Mouse (Mus musculus) MN1 (cell line): Measurements from ENCODE around the gene Hist1h2ad.
"Not testable (repeated sequence)": the region's sequence is repeated elsewhere in the genome, so short reads cannot be mapped to it uniquely, and the experiment has no call there.

Source experiments
- DNase-seq: peaks from one replicate; pipeline ENCODE4 v3.0.0-alpha.2; 2016; ENCODE audit warnings: low spot score

Gene Hist1h2ad

DNA sequence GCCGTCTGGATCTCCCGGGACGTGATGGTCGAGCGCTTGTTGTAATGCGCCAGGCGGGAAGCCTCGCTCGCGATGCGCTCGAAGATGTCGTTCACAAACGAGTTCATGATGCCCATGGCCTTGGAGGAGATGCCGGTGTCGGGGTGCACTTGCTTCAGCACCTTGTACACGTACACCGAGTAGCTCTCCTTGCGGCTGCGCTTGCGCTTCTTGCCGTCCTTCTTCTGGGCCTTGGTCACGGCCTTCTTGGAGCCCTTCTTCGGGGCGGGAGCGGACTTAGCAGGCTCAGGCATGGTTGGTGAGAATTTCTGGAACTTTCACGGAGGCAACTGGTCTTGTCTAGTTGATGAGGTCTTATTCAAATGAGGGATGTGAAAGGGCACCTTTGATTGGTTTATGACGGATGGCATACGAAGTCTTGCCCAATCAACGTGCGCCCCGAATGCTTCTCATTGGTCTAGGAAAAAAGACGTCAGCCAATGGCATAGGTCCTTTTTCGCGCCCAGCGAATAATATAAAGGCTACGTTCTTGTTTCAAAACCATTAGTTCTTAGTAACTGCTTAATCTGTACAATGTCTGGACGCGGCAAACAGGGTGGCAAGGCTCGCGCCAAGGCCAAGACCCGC, at the start of gene Hist1h2ad, which contains the start of gene Hist1h2bf:
Gene Hist1h2ad (plus strand): TSS at position 484 of the 627 bp plus-strand sequence.
Gene Hist1h2bf (minus strand): TSS at position 299 of the 627 bp plus-strand sequence.
- DNase-seq = not testable (repeated sequence)

- peak; percentile 83 for DNase-seq
These were observed 49.5 kb upstream of the Hist1h2ad start for GRCm38 (mm10) chr13:23524654-23525053.

DNA sequence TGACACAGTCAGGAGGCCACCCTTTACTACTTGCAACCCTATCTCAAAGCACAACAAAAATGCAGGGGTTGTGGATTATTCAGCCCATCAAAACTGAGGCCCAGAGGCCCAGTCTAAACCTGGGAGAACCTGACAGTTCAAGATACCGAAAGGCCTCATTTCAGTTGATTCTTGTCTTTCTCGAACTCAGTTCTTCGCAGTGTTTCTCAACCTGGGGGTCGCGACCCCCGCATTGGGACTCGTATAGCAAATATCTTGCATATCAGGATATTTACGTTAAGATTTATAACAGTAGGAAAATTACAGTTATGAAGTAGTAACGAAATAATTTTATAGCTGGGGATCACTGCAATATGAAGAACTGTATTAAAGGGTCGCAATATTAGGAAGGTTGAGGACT, 48.3 kb upstream of the Hist1h2ad start:
- peak; percentile 67 for DNase-seq

GRCm38 (mm10) chr13:23526312-23526711, 47.9 kb upstream of the Hist1h2ad start:
- peak; percentile 94 for DNase-seq

GRCm38 (mm10) chr13:23529005-23529404, 45.2 kb upstream of the Hist1h2ad start:
- DNase-seq = no peak

DNA sequence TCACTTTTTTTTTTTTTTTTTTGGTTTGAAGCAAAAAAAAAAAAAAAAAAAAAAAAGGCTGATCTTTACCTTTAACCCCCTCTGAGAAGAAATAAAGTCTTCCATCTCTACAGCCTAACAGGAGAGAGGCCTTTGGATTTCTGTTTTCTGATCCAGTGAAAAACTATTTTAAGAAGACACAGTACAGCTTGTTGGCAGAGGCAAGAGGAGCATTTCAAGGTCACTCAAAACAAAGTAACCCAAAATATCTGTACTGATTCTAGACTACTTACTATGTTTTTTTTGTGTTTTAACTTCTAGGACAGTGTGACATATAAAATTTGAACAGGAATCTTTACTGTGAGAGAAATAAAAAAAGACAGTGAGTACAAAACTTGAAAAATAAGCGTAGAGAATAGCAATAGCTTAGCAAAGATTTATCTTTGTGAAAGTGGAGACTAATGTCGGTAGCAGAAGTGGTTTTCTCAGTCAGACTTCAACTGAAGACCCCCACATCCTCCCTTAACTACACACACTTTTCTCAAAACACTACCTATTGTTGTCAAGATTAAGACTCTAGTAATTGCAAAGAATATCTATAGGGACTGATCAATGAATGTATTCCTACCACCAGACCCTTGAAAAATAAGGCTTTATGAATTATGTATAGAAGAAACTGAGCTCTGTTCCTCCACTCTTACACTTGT, 44.6 kb upstream of the Hist1h2ad start:
- no peak for DNase-seq

GRCm38 (mm10) chr13:23530181-23530900, 43.8 kb upstream of the Hist1h2ad start:
- peak; percentile 75 for DNase-seq

GRCm38 (mm10) chr13:23530901-23531875, 43.0 kb upstream of the Hist1h2ad start, which contains the start of gene Hist1h4h:
TSS of gene Hist1h4h (plus strand) at chr13:23531050.
- peak; percentile 96 for DNase-seq

GRCm38 (mm10) chr13:23532262-23533075, 41.7 kb upstream of the Hist1h2ad start:
- DNase-seq = no peak

- DNase-seq = peak; percentile 86
These were observed 40.4 kb upstream of the Hist1h2ad start, which contains the start of gene Hist1h2af for GRCm38 (mm10) chr13:23533560-23534367. TSS of gene Hist1h2af (plus strand) at chr13:23533906.

DNA sequence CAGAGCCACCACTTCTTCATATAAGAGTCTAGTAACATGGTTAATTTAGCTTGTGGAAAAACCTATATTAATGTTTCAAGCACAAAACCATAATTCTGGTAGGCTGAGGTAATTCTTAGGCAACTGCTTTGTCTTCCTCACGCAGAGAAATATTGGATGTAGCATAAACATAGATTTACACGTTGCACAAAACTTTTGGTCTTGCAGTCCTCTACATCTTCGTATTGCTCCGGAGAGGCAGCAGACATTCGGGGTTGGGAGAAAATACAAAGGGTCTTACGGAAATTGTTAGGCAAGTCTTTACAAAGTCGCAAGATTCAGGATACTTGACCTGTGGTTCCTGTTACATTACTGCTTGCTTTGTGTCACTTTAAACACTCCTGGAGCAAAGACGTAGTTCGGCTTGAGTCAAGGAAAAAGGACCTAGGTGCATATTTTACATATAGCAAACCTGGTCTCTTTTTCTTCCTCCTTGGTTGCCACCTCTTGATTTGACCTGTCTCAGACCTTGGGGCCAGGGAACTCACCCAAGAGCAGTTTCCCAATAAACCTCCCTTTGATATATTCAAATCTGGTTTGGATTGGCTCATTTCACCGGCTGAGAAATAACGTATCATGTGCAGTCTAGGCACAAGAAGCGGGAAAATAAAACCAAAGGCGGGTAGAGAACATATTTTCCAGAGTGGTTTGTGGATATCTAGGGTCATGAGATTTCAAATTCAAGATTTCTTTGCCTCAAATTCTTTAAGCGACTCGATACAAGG, 39.6 kb upstream of the Hist1h2ad start:
- DNase-seq = peak; percentile 37

- peak; percentile 93 for DNase-seq
These were observed 38.8 kb upstream of the Hist1h2ad start, which contains the start of gene Hist1h3g for GRCm38 (mm10) chr13:23535137-23536075. TSS of gene Hist1h3g (plus strand) at chr13:23535422.

DNA sequence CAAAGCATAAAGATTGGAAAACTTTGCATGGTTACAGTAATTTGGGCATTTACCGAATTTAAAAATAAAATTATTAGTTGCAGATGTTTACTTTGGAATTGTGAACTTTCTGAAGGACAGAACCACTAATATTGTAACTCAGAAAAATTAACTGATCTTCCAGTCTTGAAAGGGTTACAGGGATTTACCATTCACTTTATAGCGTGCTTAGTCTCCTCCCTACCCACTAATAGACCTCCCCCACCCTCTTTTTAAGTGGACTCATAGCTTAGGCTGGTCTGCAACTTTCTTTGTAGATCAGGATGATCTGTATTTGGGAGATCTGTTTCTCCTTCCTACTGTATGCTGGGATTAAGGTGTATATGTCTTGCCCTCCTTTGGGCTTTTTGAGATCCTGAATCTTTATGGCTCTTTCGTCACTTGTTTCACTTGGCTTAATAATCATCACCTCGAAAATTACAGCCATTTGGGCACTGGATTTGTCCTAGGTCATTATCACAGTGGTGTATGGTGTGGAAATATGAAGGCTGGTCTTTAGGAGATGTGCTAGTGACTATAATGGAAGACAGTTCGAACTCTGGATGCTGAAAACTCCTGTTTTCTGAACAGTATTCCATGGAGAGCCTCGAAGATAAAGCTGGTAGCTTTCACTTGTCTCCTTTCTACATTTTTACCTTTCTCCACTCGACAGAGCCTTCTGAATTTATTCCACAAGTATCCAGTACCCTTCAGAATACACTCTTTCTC, 37.9 kb upstream of the Hist1h2ad start:
- no peak for DNase-seq

- no peak for DNase-seq
These were observed 37.0 kb upstream of the Hist1h2ad start for GRCm38 (mm10) chr13:23537006-23537710.

GRCm38 (mm10) chr13:23538249-23538648, 35.9 kb upstream of the Hist1h2ad start:
- DNase-seq = no peak

DNA sequence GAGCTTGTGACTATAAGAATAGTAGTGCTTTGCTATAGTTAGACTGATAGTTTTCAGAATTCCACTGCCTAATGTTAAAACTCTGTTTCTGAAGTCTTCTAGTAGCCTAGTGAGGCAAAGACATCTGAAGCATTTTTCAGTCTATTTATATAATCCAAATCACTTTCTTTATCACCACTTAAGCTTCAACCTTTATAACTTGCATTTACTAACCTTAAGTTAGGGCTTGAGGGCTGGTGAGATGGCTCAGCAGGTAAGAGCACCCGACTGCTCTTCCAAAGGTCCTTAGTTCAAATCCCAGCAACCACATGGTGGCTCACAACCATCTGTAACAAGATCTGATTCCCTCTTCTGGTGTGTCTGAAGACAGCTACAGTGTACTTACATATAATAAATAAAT, 34.4 kb upstream of the Hist1h2ad start:
- not testable (repeated sequence) for DNase-seq
